Mouse (Mus musculus): ENCODE measurements around the gene Mettl22.

DNA sequence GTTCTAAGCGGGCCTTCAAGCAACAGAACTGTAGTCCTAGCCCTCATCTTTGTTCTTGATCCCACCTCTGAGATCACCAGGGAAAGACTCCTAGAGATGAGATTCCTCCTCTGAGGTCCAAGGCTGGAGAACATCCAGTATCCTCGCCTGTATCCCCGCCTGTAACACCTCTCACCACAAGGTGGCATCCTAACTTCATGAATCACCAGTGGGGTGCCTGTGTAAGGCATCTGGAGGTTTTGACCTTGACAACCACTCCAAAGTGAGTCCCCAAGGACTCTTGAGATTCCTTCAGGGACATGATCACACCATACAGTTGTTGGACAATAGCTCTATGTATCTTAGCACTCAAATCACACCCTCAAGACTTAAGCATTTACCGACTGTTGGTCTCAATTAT is 23.7 kb downstream of the Mettl22 start:
- TF ChIP-seq CTCF (conservative IDR thresholded peaks at IDR 0.05; ENCODE audit: insufficient read depth, insufficient read length, low read depth, low read length) (peak; percentile 95), POLR2A (IDR thresholded peaks at IDR 0.05; ENCODE audit: low read depth, low read length) (no peak)

Measured in kidney, adult 2 months (tissue).